In genomic region chr12:81139463-81139862, GRCm38 (mm10) we compare ENCODE assay signal across 19 mouse cellular contexts.
DNase-seq lines count a peak whose midpoint lies in the region; ATAC-seq and TF ChIP-seq lines count a peak whose summit lies in the region.
"Had no signal": no experiment of that assay in that cellular context is flagged by ENCODE, and none has a peak within 500 bp of the region (broad histone marks: within the 10 kb centered on the region; RNA-seq: fewer than 3 reads in every experiment).

No protein-coding gene starts in this region.

- peaks cover 48% of the 10 kb centered on the region for H3K27me3 ChIP-seq in forebrain, embryonic 10.5 days (ENCODE audit: poor library complexity, severe bottlenecking)
- no peaks in the 10 kb centered on the region for H3K27me3 ChIP-seq in forebrain, embryonic 13.5 days
- H3K27me3 ChIP-seq in limb, embryonic 10.5 days (ENCODE audit: low read depth, poor library complexity, severe bottlenecking) = no peaks in the 10 kb centered on the region
- H3K27me3 ChIP-seq in liver, embryonic 11.5 days (replicated peaks; ENCODE audit: control insufficient read depth, insufficient read depth, low read length) = no peaks in the 10 kb centered on the region
- no peaks in the 10 kb centered on the region for H3K27me3 ChIP-seq in intestine, postnatal 0 days (replicated peaks; ENCODE audit: control insufficient read depth, insufficient read depth, low read length)
- H3K27me3 ChIP-seq: embryonic facial prominence, embryonic 13.5 days; heart, embryonic 15.5 days had no signal

- H3K27ac ChIP-seq in forebrain, embryonic 10.5 days = 0 out of 2 replicates have a peak overlapping the region, but pooled peaks have one; percentile 3
- H3K27ac ChIP-seq in forebrain, embryonic 13.5 days = no peak overlapping the region
- peak overlapping the region; percentile 36 for H3K27ac ChIP-seq in limb, embryonic 10.5 days
- H3K27ac ChIP-seq in liver, embryonic 11.5 days (ENCODE audit: low read depth, low read length) = no peak overlapping the region
- H3K27ac ChIP-seq in intestine, postnatal 0 days (ENCODE audit: low read depth, low read length) = no peak overlapping the region
- H3K27ac ChIP-seq: embryonic facial prominence, embryonic 13.5 days; heart, embryonic 15.5 days; hindbrain, embryonic 13.5 days had no signal

- WGBS in forebrain, embryonic 10.5 days = 94% methylated on average over 6 of the region's 6 CpGs
- WGBS in forebrain, embryonic 13.5 days = 96% methylated on average over 6 of the region's 6 CpGs
- WGBS in limb, embryonic 10.5 days = 88% methylated on average over 6 of the region's 6 CpGs
- 79% methylated on average over 6 of the region's 6 CpGs for WGBS in liver, embryonic 11.5 days
- WGBS in intestine, postnatal 0 days = 91% methylated on average over 6 of the region's 6 CpGs

- no peak for TF ChIP-seq CTCF in intestine, postnatal 0 days (IDR thresholded peaks at IDR 0.05; ENCODE audit: low read depth)

- H3K9me3 ChIP-seq in forebrain, embryonic 10.5 days = no peaks in the 10 kb centered on the region
- no peaks in the 10 kb centered on the region for H3K9me3 ChIP-seq in forebrain, embryonic 13.5 days (replicated peaks)
- no peaks in the 10 kb centered on the region for H3K9me3 ChIP-seq in limb, embryonic 10.5 days (replicated peaks)
- H3K9me3 ChIP-seq in liver, embryonic 11.5 days (ENCODE audit: control insufficient read depth, low read length) = no peaks in the 10 kb centered on the region
- H3K9me3 ChIP-seq in intestine, postnatal 0 days (ENCODE audit: control insufficient read depth) = no peaks in the 10 kb centered on the region
- H3K9me3 ChIP-seq: embryonic facial prominence, embryonic 13.5 days; heart, embryonic 15.5 days; hindbrain, embryonic 13.5 days had no signal

- no peak overlapping the region for H3K4me2 ChIP-seq in forebrain, embryonic 13.5 days
- H3K4me2 ChIP-seq in liver, embryonic 11.5 days = no peak overlapping the region
- H3K4me2 ChIP-seq in intestine, postnatal 0 days (replicated peaks; ENCODE audit: low read depth) = no peak overlapping the region
- H3K4me2 ChIP-seq: embryonic facial prominence, embryonic 13.5 days; heart, embryonic 11.5 days; heart, embryonic 15.5 days; hindbrain, embryonic 13.5 days had no signal

- no peaks in the 10 kb centered on the region; the same call in 1 of the 2 replicates for H3K36me3 ChIP-seq in forebrain, embryonic 10.5 days (replicated peaks)
- no peaks in the 10 kb centered on the region for H3K36me3 ChIP-seq in forebrain, embryonic 13.5 days (ENCODE audit: poor library complexity, severe bottlenecking)
- H3K36me3 ChIP-seq in limb, embryonic 10.5 days = peaks cover 17% of the 10 kb centered on the region
- no peaks in the 10 kb centered on the region for H3K36me3 ChIP-seq in liver, embryonic 11.5 days (ENCODE audit: control insufficient read depth, insufficient read depth, low read length)
- H3K36me3 ChIP-seq in intestine, postnatal 0 days (ENCODE audit: control insufficient read depth, insufficient read depth) = no peaks in the 10 kb centered on the region
- H3K36me3 ChIP-seq: embryonic facial prominence, embryonic 13.5 days; heart, embryonic 15.5 days; hindbrain, embryonic 13.5 days had no signal

- no peak overlapping the region for H3K4me3 ChIP-seq in forebrain, embryonic 10.5 days
- H3K4me3 ChIP-seq in forebrain, embryonic 13.5 days = no peak overlapping the region
- H3K4me3 ChIP-seq in limb, embryonic 10.5 days = no peak overlapping the region
- no peak overlapping the region for H3K4me3 ChIP-seq in liver, embryonic 11.5 days (ENCODE audit: low read depth, low read length)
- H3K4me3 ChIP-seq in intestine, postnatal 0 days (ENCODE audit: low read depth, low read length) = no peak overlapping the region
- H3K4me3 ChIP-seq: embryonic facial prominence, embryonic 13.5 days; heart, embryonic 15.5 days; hindbrain, embryonic 13.5 days had no signal

- no peak for ATAC-seq in forebrain, embryonic 13.5 days
- ATAC-seq in liver, embryonic 11.5 days (replicated peaks; ENCODE audit: low FRiP score) = no peak
- no peak for ATAC-seq in intestine, postnatal 0 days
- ATAC-seq: forebrain, embryonic 14.5 days; hindbrain, postnatal 0 days had no signal

- H3K4me1 ChIP-seq in forebrain, embryonic 10.5 days = peaks cover 26% of the 10 kb centered on the region
- peaks cover 15% of the 10 kb centered on the region for H3K4me1 ChIP-seq in forebrain, embryonic 13.5 days
- H3K4me1 ChIP-seq in limb, embryonic 10.5 days = peaks cover 46% of the 10 kb centered on the region
- peaks cover 4% of the 10 kb centered on the region; the same call in 1 of the 2 replicates for H3K4me1 ChIP-seq in liver, embryonic 11.5 days (replicated peaks; ENCODE audit: control insufficient read depth, insufficient read depth, low read length)
- no peaks in the 10 kb centered on the region for H3K4me1 ChIP-seq in intestine, postnatal 0 days (replicated peaks; ENCODE audit: control insufficient read depth, insufficient read depth, low read length)

- peak; percentile 40 to 44 for DNase-seq in cerebellum, adult 18-20 months
- no peak for DNase-seq in cerebellum, adult 8-10 months
- DNase-seq in forebrain, embryonic 10.5 days (ENCODE audit: extremely low spot score, low spot score) = no peak
- peak; percentile 66 to 73 for DNase-seq in cerebellum, postnatal 14 days
- no peak for DNase-seq in limb, embryonic 10.5 days (ENCODE audit: low spot score)
- DNase-seq in liver, embryonic 11.5 days (ENCODE audit: low spot score) = no peak
- DNase-seq: adrenal gland, postnatal 14 days; gastrocnemius, postnatal 36 days; heart, adult 18-20 months; heart, postnatal 14 days; kidney, adult 18-20 months had no signal

- H3K9ac ChIP-seq in forebrain, embryonic 13.5 days = no peak overlapping the region
- H3K9ac ChIP-seq in liver, embryonic 11.5 days (ENCODE audit: low read depth, low read length) = no peak overlapping the region
- no peak overlapping the region for H3K9ac ChIP-seq in intestine, postnatal 0 days (ENCODE audit: low read depth, low read length)
- H3K9ac ChIP-seq: embryonic facial prominence, embryonic 13.5 days; heart, embryonic 15.5 days; hindbrain, embryonic 13.5 days had no signal

Comparison
In these comparisons a context has a peak if more than half of its experiments do, and no peak if none do; other contexts are left out.
1. DNase-seq: peak in cerebellum, adult 18-20 months (2 of 2) and cerebellum, postnatal 14 days (2 of 2); none in cerebellum, adult 8-10 months (single experiment), forebrain, embryonic 10.5 days (single experiment), limb, embryonic 10.5 days (single experiment) and liver, embryonic 11.5 days (single experiment).
2. H3K27ac ChIP-seq: peak in forebrain, embryonic 10.5 days (single experiment) and limb, embryonic 10.5 days (single experiment); none in forebrain, embryonic 13.5 days (single experiment), liver, embryonic 11.5 days (single experiment) and intestine, postnatal 0 days (single experiment).